Mouse (Mus musculus): ENCODE measurements at regions not wholly inside any gene's neighbourhood (a gene's known extent, or its start where the extent isn't known, plus 50 kb on each side); places are given as distances from the start of the nearest gene placed in this dataset.

- DNase-seq (ENCODE audit: low spot score in 2 of 2), result peak; percentile 32 to 53
Measured at GRCm38 (mm10) chr1:103181000-103181399, 1587.3 kb upstream of the Cdh20 start.

Data from right cerebral cortex, postnatal 10 days (tissue).